Mouse (Mus musculus) liver, embryonic 13.5 days (tissue): Measurements from ENCODE around the gene Cog4. TPM values are rescaled to one million over a fixed set of nuclear protein-coding genes. Genes with fewer than 3 reads are reported as not detected.
A peak's percentile ranks its signal among the peaks of the same experiment; 100 is the strongest.
"Not testable (repeated sequence)": the region's sequence is repeated elsewhere in the genome, so short reads cannot be mapped to it uniquely, and the experiment has no call there.

ENCODE experiments used
- ATAC-seq: fragments of 200-750 bp; cut with Nextera tagmentation; 2 replicates; pipeline ENCODE4 v1.8.0; 2017; ENCODE audit warnings: low read depth, mild to moderate bottlenecking, moderate number of reproducible peaks, moderate library complexity
- DNase-seq: peaks from one replicate; pipeline ENCODE4 v3.0.0; 2022
- H3K27ac ChIP-seq: fragments of 300-500 bp; sonication (generic); 2 replicates; pipeline ENCODE4 v1.5.1; 2015; ENCODE audit warnings: moderate library complexity, mild to moderate bottlenecking, inconsistent platforms
- H3K27me3 ChIP-seq: fragments of 300-500 bp; sonication (generic); 2 replicates; pipeline ENCODE4 v1.6.1; 2015; ENCODE audit warnings: mild to moderate bottlenecking, inconsistent platforms
- H3K36me3 ChIP-seq: fragments of 300-500 bp; sonication (generic); 2 replicates; pipeline ENCODE4 v1.6.1; 2015; ENCODE audit warnings: mild to moderate bottlenecking, inconsistent platforms
- H3K4me1 ChIP-seq: fragments of 300-500 bp; sonication (generic); replicated peaks from 2 replicates; pipeline ENCODE4 v1.6.1; 2015; ENCODE audit warnings: inconsistent platforms
- H3K4me2 ChIP-seq: fragments of 300-500 bp; sonication (generic); 2 replicates; pipeline ENCODE4 v1.6.1; 2015; ENCODE audit warnings: inconsistent platforms, mild to moderate bottlenecking, moderate library complexity
- H3K4me3 ChIP-seq: fragments of 300-500 bp; sonication (generic); replicated peaks from 2 replicates; pipeline ENCODE4 v1.5.1; 2015; ENCODE audit warnings: mild to moderate bottlenecking, inconsistent platforms
- H3K9ac ChIP-seq: fragments of 300-500 bp; sonication (generic); 2 replicates; pipeline ENCODE4 v1.6.1; 2015; ENCODE audit warnings: mild to moderate bottlenecking, inconsistent platforms
- H3K9me3 ChIP-seq: fragments of 300-500 bp; sonication (generic); replicated peaks from 2 replicates; pipeline ENCODE4 v1.6.1; 2016; ENCODE audit warnings: inconsistent platforms
- WGBS: fragments of 180-500 bp; shearing (Covaris S2); methylation state at CpG from one replicate; pipeline ENCODE4 v1.1.7; 2015; ENCODE audit not compliant: insufficient replicate concordance; 5-methylcytosine and 5-hydroxymethylcytosine counted together
- polyA plus RNA-seq: library from polyadenylated mRNA; unstranded; fragments of >200 nt; fragmentation: Nextera tagmentation; extraction: Ambion mirVana; gene quantifications from 2 replicates; pipeline ENCODE4 v1.2.1, GENCODE M21; 2015

Cog4 gene
- polyA plus RNA-seq, 1 experiment from 2014 or later, result 32.0 TPM

DNA sequence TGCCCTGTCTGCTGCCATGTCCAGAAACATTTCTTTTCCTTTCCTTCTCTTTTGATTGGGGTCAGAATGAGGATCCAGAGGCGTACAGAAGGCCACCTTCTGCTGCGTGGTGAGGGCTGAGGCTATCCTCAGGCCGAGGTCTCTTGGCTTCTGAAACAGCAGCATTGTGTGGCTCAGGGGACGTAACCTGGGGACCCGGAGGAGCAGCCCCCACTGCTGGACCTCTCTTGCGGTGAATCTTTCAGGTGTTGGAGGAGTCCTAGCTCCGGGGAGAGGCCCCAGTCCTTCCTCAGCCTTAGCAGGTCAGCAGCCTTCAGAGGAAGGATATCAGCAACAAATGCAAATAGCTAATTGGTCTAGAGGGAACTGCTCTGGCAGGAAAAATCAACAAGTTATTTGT is 82.0 kb downstream of the Cog4 start:
- Histone ChIP-seq H3K9ac (peak overlapping the region; percentile 65), H3K4me2 (peak overlapping the region; percentile 74), H3K4me1 (peaks cover 100% of the 10 kb centered on the region), H3K9me3 (no peaks in the 10 kb centered on the region), H3K4me3 (peak overlapping the region; percentile 40), H3K36me3 (peaks cover 19% of the 10 kb centered on the region), H3K27ac (peak overlapping the region; percentile 96), H3K27me3 (no peaks in the 10 kb centered on the region)
- ATAC-seq, result no peak
- no peak for DNase-seq
- 23% methylated on average over 7 of the region's 7 CpGs for WGBS

DNA sequence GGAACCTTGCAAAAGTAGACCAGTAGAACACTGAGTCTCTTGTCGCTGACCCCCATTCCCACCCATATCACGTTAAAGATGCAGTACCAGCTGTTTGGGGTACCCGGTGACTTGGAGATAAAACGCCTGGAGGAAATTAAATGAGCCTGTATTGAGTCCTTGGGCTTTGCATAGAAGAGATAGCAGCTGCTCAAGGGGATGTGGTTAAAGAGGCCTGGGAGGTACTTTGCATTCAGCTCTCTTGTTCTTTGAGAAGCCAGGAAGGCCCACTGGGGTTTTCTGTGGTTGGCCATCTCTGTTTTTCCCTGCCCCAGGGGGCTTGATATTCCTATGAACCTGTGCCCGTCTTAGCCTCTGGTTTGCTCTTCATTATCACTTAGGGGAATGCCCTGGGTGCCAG is 82.7 kb downstream of the Cog4 start:
- H3K9me3 ChIP-seq, result no peaks in the 10 kb centered on the region
- peak; percentile 79 for ATAC-seq
- peaks cover 100% of the 10 kb centered on the region for H3K4me1 ChIP-seq
- WGBS, result 11% methylated on average over 5 of the region's 5 CpGs
- peak overlapping the region; percentile 74 for H3K4me2 ChIP-seq
- peaks cover 21% of the 10 kb centered on the region for H3K36me3 ChIP-seq
- peak; percentile 81 for DNase-seq
- H3K9ac ChIP-seq, result peak overlapping the region; percentile 65
- H3K27me3 ChIP-seq, result no peaks in the 10 kb centered on the region
- peak overlapping the region; percentile 96 for H3K27ac ChIP-seq
- H3K4me3 ChIP-seq, result peak overlapping the region; percentile 40

DNA sequence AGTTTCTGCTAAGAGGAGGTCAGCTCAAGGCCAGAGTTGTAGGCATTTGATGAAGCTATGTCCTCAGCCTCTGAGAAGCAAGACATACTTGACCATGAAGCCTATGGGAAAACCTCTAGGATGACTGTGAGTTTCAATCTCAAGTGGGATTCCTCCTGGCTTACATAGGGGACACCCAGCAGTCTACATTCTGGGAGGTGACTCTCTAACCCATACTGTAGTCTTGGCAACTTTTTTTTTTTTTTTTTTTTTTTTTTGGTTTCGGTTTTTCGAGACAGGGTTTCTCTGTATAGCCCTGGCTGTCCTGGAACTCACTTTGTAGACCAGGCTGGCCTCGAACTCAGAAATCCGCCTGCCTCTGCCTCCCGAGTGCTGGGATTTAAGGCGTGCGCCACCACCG is 83.3 kb downstream of the Cog4 start:
- 66% methylated on average over 8 of the region's 8 CpGs for WGBS
- Histone ChIP-seq H3K4me3 (peak overlapping the region; percentile 40), H3K9ac (peak overlapping the region; percentile 65)

DNA sequence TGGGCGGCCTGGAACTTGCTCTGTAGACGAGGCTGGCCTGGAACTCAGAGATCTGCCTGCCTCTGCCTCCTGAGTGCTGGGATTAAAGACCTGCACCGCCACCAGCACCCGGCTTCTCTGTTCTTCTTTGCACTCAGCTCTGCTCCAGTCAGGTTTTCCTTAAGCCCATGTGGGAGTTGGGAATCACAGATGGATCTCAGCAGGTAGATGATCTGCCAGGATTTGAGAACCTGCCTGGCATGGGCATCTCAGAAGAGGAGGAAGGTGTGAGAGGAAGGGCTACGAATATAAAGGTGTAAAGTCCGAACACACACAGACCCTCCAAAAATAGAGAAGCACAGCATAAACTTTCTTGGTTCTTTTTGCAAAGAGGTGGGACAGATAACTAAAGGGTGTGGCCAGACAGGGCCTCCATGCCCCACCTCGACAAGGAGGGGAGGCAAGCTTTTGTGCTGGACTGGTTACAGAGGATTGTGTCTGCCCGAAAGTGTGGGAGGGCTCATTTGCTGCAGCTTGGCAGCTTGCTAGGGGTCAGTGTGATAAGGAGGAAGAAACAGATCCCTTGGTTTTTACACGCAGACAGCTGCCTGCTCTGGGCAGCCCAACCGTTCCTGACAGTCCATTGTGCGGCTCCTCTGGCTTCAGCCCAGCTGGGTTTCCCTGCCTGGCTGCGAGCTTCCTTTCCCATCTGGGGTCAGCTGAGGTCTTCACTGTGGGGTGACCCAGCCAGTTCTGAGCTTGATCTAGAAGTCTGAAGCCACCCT is 85.0 kb downstream of the Cog4 start:
- peak overlapping the region; percentile 40 for H3K4me3 ChIP-seq
- H3K27ac ChIP-seq, result peak overlapping the region; percentile 96
- peak; percentile 74 for DNase-seq
- 31% methylated on average over 12 of the region's 12 CpGs for WGBS
- peaks cover 21% of the 10 kb centered on the region for H3K36me3 ChIP-seq
- peak overlapping the region; percentile 74 for H3K4me2 ChIP-seq
- ATAC-seq, result peak; percentile 66
- no peaks in the 10 kb centered on the region for H3K27me3 ChIP-seq
- H3K4me1 ChIP-seq, result peaks cover 100% of the 10 kb centered on the region
- no peaks in the 10 kb centered on the region for H3K9me3 ChIP-seq
- peak overlapping the region; percentile 71 for H3K9ac ChIP-seq

More for the DNA sequence above, 83.3 kb downstream of the Cog4 start:
- H3K9me3 ChIP-seq, ATAC-seq, H3K27me3 ChIP-seq, DNase-seq: not testable (repeated sequence)
- Histone ChIP-seq H3K4me2 (peak overlapping the region; percentile 74), H3K27ac (peak overlapping the region; percentile 96), H3K4me1 (peaks cover 100% of the 10 kb centered on the region), H3K36me3 (peaks cover 22% of the 10 kb centered on the region)

Other genes starting within 250 kb of the Cog4 start
- 14.6 and 17.2 TPM in 2 replicates for gene Vac14, start 228.0 kb upstream of the Cog4 start, polyA plus RNA-seq
- gene Mtss1l, start 125.1 kb upstream of the Cog4 start, polyA plus RNA-seq, result 0.75 and 0.89 TPM in 2 replicates
- gene Il34, start 40.7 kb upstream of the Cog4 start, polyA plus RNA-seq, result 0.06 and 0.14 TPM in 2 replicates
- gene Sf3b3, start 187 bp downstream of the Cog4 start, polyA plus RNA-seq, result 75.4 and 92.7 TPM in 2 replicates
- 2.8 and 3.0 TPM in 2 replicates for gene Fuk, start 55.9 kb downstream of the Cog4 start, polyA plus RNA-seq
- 21.0 and 25.2 TPM in 2 replicates for gene St3gal2, start 73.3 kb downstream of the Cog4 start, polyA plus RNA-seq
- 11.3 and 12.5 TPM in 2 replicates for gene Ddx19a, start 151.2 kb downstream of the Cog4 start, polyA plus RNA-seq
- 3.4 and 4.0 TPM in 2 replicates for gene Ddx19b, start 185.2 kb downstream of the Cog4 start, polyA plus RNA-seq
- gene Aars, start 186.5 kb downstream of the Cog4 start, polyA plus RNA-seq, result 55.5 and 66.2 TPM in 2 replicates
- gene Exosc6, start 209.7 kb downstream of the Cog4 start, polyA plus RNA-seq, result 1.8 and 7.8 TPM in 2 replicates
- gene Clec18a, start 245.8 kb downstream of the Cog4 start, polyA plus RNA-seq, result not detected in 2 replicates
- gene Pdpr, start 248.0 kb downstream of the Cog4 start, polyA plus RNA-seq, result 2.9 and 3.9 TPM in 2 replicates